Mouse (Mus musculus): ENCODE data around the gene Xaf1. TPM values are rescaled to one million over a fixed set of nuclear protein-coding genes. Genes with fewer than 3 reads are reported as not detected.

Xaf1 gene
- polyA plus RNA-seq, 1 experiment from 2014 or later: 8.6 TPM

DNA sequence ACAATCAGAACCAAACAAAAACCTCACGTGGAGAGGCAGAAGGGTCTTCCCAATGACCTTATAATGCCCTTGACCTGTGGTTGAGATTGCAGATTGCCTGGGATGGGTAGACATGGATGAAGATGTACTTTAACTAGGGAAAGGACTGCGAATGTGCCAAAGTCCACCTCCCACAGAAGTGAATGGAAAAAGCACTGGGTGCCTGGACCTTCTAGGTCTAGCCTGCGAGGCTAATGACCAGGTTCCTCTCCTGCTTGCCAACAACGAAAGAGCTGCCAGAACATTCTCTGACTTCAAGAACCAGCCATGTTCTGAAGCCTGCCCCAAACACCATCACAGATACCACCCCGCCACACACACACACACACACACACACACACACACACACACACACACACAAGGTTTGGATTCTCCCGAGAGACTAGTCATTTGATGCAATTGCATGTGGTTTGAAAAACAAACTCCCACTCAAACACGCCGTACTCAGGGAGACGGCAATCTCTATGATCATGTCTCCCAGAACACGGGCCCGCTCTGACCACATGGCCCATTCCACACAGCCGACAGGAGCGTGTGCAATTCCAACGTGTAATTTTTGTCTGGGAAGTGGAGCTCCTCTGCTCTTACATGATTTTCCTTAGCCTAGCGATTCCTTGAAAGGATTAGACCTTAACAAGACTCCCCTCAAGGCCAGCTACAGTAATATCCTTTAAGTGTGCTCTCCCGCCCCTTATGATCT is 17.8 kb upstream of the Xaf1 start:
- no peaks in the 10 kb centered on the region for H3K27me3 ChIP-seq
- no peak for TF ChIP-seq CTCF (IDR thresholded peaks at IDR 0.05)
- in situ Hi-C loops (cut with MboI; ENCODE audit: low pct_unique_long_range_greater_than_20kb): no loop called here
- ChIA-PET CTCF (no interaction called here), POLR2A (no interaction called here)
- DNase-seq (ENCODE audit: low read depth, low spot score) (no peak), ATAC-seq (no peak)

DNA sequence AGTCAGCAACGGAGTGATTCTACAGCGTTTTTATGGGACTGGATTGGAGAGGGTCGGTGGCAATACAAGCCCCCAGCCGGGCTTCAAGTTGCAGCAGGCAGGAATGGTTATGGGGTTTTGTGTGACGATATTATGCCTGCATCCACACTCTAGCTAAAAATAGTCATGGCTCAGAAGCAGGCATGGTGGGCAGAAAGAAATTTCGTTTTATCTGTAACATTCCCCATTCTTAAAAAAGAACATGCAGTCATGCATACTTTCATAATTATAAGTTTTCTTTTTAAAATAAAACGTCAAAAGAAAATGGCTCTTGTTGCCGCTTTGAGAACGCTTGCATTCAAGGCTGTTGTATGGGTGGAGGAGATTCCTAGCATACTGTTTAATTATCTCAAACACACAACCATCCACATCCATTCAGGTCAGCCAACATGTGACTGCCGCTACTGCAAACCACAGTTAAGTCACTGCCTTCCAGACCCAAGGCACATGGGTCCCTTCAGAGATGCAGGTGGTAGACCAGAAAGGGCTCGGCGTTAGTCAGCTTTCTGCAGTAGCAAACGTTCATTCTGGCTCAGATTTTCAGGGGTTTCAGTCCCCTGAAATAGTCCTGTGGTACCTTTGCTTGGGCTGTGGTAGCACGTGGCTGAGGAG is 16.8 kb upstream of the Xaf1 start:
- no peak for DNase-seq (ENCODE audit: low read depth, low spot score)
- in situ Hi-C loops (cut with MboI; ENCODE audit: low pct_unique_long_range_greater_than_20kb): no loop called here
- CTCF ChIA-PET: no interaction called here
- no peaks in the 10 kb centered on the region for H3K27me3 ChIP-seq
- TF ChIP-seq CTCF (IDR thresholded peaks at IDR 0.05): no peak
- POLR2A ChIA-PET: no interaction called here
- ATAC-seq: no peak

DNA sequence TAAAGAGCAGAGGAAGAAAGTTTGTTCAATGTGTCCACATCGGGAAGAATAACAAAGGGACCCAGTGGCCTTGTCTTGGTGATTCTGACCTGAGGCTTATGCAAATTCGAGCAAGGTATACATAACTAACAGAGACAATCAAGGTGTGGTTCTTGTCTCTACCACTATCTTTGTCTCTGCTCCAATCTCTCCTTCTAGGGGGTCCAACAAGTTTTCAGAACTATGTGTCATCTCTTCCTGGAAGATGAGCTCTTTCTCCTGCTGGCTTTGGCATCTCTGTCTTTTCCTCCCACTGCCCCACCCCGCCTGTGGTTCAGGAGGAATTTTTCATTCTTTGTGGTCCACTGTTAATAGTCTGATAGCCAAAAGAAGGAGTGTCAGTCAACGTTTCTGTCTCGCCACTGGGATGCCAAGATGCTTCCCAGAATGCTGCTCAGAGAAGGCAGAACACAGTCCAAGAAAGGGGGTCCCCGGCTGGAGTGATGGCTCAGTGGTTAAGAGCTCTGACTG is 15.4 kb upstream of the Xaf1 start:
- TF ChIP-seq CTCF (IDR thresholded peaks at IDR 0.05): no peak
- in situ Hi-C loops (cut with MboI; ENCODE audit: low pct_unique_long_range_greater_than_20kb): no loop called here
- CTCF ChIA-PET: interaction anchor here (1.0 kb wide), 1 partner anchor 16 kb away, joined by 3 read pairs; no protein-coding TSS in a partner anchor
- no peaks in the 10 kb centered on the region for H3K27me3 ChIP-seq
- ATAC-seq (no peak), DNase-seq (ENCODE audit: low read depth, low spot score) (no peak)
- POLR2A ChIA-PET: no interaction called here

DNA sequence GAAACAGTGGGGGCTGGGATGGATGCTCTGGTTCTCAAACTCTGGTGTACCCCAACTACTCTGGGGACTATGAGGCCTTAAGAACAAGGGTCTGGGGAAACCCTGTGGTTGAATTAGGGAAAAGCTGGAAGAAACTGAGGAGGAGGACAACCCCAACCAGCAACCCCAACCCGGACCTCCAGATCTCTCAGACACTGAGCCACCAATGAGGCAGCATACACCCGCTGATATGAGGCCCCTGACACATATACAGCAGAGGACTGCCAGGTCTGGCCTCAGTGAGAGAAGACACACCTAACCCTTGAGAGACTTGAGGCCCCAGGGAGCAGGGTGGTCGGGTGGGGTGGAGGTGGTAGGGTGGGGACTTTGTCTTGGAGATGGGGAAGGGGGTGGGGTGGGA is 14.8 kb upstream of the Xaf1 start:
- ChIA-PET CTCF (interaction anchor here (0.9 kb wide), 1 partner anchor 14 kb away, joined by 3 read pairs; the partner anchor contains the start of gene Xaf1), POLR2A (no interaction called here)
- DNase-seq (ENCODE audit: low read depth, low spot score) (no peak), ATAC-seq (no peak)
- TF ChIP-seq CTCF (IDR thresholded peaks at IDR 0.05): no peak
- no peaks in the 10 kb centered on the region for H3K27me3 ChIP-seq
- in situ Hi-C loops (cut with MboI; ENCODE audit: low pct_unique_long_range_greater_than_20kb): no loop called here

DNA sequence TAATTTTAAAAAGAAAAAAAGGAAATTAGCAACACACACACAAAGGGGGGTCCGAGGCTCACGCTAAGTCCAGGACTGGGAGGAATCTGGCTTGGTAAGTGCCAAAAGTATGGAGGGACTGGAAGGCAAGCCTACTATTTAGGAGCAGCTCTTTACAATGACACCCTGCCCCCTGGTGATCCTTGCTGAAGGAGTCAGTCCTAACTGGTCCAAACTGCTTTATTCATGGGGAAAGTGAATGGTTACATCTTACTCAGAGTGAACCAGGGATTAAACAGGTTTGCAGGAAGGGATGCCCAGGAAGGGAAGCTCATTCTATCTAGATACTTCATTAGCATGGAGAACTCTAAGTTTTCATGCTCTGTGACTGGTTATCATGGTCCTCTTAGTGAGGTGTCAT is 14.3 kb upstream of the Xaf1 start:
- in situ Hi-C loops (cut with MboI; ENCODE audit: low pct_unique_long_range_greater_than_20kb): no loop called here
- ATAC-seq (no peak), DNase-seq (ENCODE audit: low read depth, low spot score) (no peak)
- CTCF ChIA-PET: interaction anchor here (0.9 kb wide), 1 partner anchor 14 kb away, joined by 3 read pairs; the partner anchor contains the start of gene Xaf1
- no peaks in the 10 kb centered on the region for H3K27me3 ChIP-seq
- POLR2A ChIA-PET: interaction anchor here (0.7 kb wide), 1 partner anchor 13 kb away, joined by 3 read pairs; no protein-coding TSS in a partner anchor
- no peak for TF ChIP-seq CTCF (IDR thresholded peaks at IDR 0.05)

DNA sequence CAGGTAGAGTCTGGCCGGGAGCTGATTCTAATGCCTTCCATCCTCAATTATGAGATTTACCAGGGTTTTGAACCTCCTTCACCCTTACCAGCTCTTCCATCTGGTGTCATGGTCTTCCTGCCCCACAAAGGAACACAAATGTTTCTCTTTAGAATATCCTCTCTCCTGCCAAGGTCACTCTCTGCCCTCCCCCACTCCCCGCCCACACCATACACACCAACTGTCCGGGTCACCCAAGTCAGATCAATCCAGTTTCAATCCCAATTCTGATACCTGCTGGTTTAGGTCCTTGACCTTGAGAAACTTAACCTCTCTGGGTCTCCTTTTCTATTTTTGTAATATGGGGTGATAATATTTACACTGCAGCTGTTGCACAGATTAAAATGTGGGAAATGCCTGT is 13.9 kb upstream of the Xaf1 start:
- no peak for ATAC-seq

DNA sequence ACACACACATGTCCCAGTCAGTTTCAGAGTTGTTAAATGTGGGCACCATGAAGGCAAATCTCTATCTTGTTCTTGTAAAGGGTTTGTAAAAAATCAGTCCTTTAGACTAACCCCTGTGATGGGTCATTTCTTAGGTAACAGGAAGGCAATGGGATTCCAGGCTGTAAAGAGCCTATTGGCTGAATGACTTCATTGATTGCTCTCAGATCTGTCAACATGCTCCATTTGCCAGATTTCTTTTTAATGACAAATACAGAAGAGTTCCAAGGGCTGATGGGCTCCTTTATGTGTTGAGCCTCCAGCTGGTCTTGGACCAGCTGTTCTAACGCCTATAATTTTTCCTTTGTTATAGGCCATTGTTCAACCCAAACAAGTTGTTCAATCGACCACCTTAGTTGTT is 8.3 kb upstream of the Xaf1 start:
- in situ Hi-C loops (cut with MboI; ENCODE audit: low pct_unique_long_range_greater_than_20kb): no loop called here
- POLR2A ChIA-PET: no interaction called here
- CTCF ChIA-PET: no interaction called here
- DNase-seq (ENCODE audit: low read depth, low spot score): no peak
- TF ChIP-seq CTCF (IDR thresholded peaks at IDR 0.05): no peak
- ATAC-seq: no peak
- no peaks in the 10 kb centered on the region for H3K27me3 ChIP-seq

More for the DNA sequence above, 13.9 kb upstream of the Xaf1 start:
- ChIA-PET POLR2A (interaction anchor here (0.7 kb wide), 1 partner anchor 13 kb away, joined by 3 read pairs; no protein-coding TSS in a partner anchor), CTCF (no interaction called here)
- in situ Hi-C loops (cut with MboI; ENCODE audit: low pct_unique_long_range_greater_than_20kb): no loop called here
- DNase-seq (ENCODE audit: low read depth, low spot score): no peak
- no peaks in the 10 kb centered on the region for H3K27me3 ChIP-seq
- TF ChIP-seq CTCF (IDR thresholded peaks at IDR 0.05): no peak

DNA sequence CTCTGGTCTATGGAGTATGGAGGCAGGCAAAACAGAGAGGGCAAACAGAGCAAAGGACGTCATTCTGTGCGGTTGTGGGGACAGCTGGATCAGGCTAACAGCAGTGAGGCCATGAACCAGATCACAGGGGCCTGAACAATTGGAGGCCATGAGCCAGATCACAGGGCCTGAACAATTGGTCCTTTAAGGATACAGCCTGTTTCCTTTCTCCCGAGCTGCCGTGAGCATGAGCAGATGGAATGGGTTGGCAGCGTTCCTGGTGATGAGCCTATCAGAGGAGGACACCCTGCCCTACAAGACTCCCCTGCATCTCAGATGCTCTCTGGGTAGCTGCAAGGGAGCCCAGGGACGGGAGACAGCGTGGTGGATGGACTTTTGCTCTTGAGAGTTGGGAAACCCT is 801 bp downstream of the Xaf1 start:
- CTCF ChIA-PET: interaction anchor here (1.0 to 2.6 kb wide), 4 partner anchors 14 to 42 kb away, joined by 3 to 8 read pairs (median 3); no protein-coding TSS in a partner anchor
- no peak for ATAC-seq
- DNase-seq (ENCODE audit: low read depth, low spot score): no peak
- POLR2A ChIA-PET: interaction anchor here (0.5 to 1.0 kb wide), 2 partner anchors 11 to 17 kb away, joined by 3 to 4 read pairs; no protein-coding TSS in a partner anchor
- H3K27me3 ChIP-seq: no peaks in the 10 kb centered on the region
- in situ Hi-C loops (cut with MboI; ENCODE audit: low pct_unique_long_range_greater_than_20kb): no loop called here
- no peak for TF ChIP-seq CTCF (IDR thresholded peaks at IDR 0.05)

DNA sequence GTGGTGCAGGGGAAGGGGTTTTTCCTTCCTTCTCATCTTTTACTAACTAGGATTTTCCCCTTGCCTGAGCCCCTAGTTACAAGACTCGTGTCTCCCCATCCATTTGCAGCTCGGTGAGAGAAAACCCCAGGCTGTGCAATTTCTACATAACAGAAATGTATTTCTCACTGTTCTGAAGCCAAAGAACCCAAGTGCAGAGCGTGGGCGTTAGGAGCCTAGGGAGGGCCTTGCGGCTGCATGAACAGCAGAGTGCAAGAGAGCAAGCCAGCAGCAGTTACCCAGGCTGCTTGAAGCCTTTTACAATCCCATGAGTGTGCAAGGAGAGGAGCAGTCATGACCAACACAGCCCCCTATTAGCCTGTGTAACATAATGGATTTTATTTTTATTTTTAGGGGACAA is 6.0 kb downstream of the Xaf1 start:
- DNase-seq (ENCODE audit: low read depth, low spot score): no peak
- ATAC-seq: no peak
- H3K27me3 ChIP-seq: no peaks in the 10 kb centered on the region
- POLR2A ChIA-PET: interaction anchor here (1.2 kb wide), 1 partner anchor 35 kb away, joined by 3 read pairs; no protein-coding TSS in a partner anchor
- CTCF ChIA-PET: no interaction called here
- in situ Hi-C loops (cut with MboI; ENCODE audit: low pct_unique_long_range_greater_than_20kb): no loop called here
- no peak for TF ChIP-seq CTCF (IDR thresholded peaks at IDR 0.05)

DNA sequence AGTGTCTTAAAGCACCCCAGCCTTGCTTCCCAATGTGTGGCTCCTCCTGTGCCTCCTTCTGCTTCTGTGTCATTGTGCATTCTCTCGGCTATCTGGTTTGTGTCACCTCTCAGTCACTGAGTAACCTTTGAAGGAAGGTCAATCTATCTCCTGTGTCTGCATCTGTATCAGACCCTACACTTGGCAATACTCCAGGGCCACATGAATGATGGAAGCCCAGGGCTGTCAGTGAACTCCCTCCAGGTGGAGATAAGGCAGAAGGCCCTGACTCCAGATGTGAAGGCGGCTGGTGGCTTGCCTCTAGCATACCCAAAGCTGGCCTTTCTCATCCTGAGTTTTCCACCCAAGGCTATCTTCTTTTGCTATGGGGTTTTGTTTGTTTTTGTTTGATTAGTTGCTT is 7.6 kb downstream of the Xaf1 start:
- in situ Hi-C loops (cut with MboI; ENCODE audit: low pct_unique_long_range_greater_than_20kb): no loop called here
- no peak for ATAC-seq
- TF ChIP-seq CTCF (IDR thresholded peaks at IDR 0.05): no peak
- CTCF ChIA-PET: no interaction called here
- H3K27me3 ChIP-seq: no peaks in the 10 kb centered on the region
- no peak for DNase-seq (ENCODE audit: low read depth, low spot score)
- POLR2A ChIA-PET: no interaction called here

DNA sequence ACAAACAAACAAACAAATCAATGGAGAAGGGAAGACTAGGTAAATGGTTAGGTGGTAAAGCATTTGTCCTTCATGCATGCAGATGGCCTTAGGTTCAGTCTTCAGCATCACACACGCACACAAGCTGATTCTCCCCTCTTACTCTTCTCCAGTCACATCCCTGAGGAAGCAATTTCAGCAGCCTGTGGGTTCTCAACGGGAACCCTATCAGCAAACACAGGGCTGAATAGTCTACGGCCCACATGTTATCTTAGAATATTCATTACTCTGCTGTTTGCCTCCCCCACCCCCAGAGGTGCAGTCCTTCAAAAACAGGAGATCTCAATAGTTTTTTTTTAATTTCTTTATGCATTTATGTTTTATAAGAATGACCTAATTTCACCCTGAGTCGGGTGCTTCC is 9.1 kb downstream of the Xaf1 start:
- ChIA-PET POLR2A (no interaction called here), CTCF (no interaction called here)
- TF ChIP-seq CTCF (IDR thresholded peaks at IDR 0.05): no peak
- in situ Hi-C loops (cut with MboI; ENCODE audit: low pct_unique_long_range_greater_than_20kb): no loop called here
- H3K27me3 ChIP-seq: no peaks in the 10 kb centered on the region
- no peak for DNase-seq (ENCODE audit: low read depth, low spot score)
- ATAC-seq: no peak

Data from Patski (cell line).